Mouse (Mus musculus): ENCODE measurements around the gene Aldh6a1. TPM values are rescaled to one million over a fixed set of nuclear protein-coding genes. Genes with fewer than 3 reads are reported as not detected.

The Aldh6a1 gene
- polyA plus RNA-seq, 1 experiment: 76.3 TPM

- peak; percentile 77 for DNase-seq (ENCODE audit: low spot score)
Measured at GRCm38 (mm10) chr12:84416834-84417604, 33.8 kb downstream of the Aldh6a1 start, which contains the start of gene Rnf113a2. TSS of gene Rnf113a2 (plus strand) at chr12:84417196.

GRCm38 (mm10) chr12:84408819-84409507 is 41.8 kb downstream of the Aldh6a1 start, which contains the start of the genes Entpd5 and Bbof1:
TSS of gene Entpd5 (minus strand) at chr12:84409029.
TSS of gene Bbof1 (plus strand) at chr12:84409071.
- DNase-seq (ENCODE audit: low spot score): peak; percentile 88

GRCm38 (mm10) chr12:84407874-84408818 is 42.7 kb downstream of the Aldh6a1 start:
- DNase-seq (ENCODE audit: low spot score): no peak

- no peak for DNase-seq (ENCODE audit: low spot score)
Measured at GRCm38 (mm10) chr12:84407259-84407658, 43.5 kb downstream of the Aldh6a1 start.

- DNase-seq (ENCODE audit: low spot score): no peak
Measured at GRCm38 (mm10) chr12:84404541-84404940, 46.3 kb downstream of the Aldh6a1 start.

- DNase-seq (ENCODE audit: low spot score): no peak
Measured at GRCm38 (mm10) chr12:84402923-84403322, 47.9 kb downstream of the Aldh6a1 start.

GRCm38 (mm10) chr12:84400653-84401052 is 50.2 kb downstream of the Aldh6a1 start:
- no peak for DNase-seq (ENCODE audit: low spot score)

- no peak for DNase-seq (ENCODE audit: low spot score)
Measured at GRCm38 (mm10) chr12:84400068-84400467, 50.7 kb downstream of the Aldh6a1 start.

GRCm38 (mm10) chr12:84399663-84400062 is 51.1 kb downstream of the Aldh6a1 start:
- DNase-seq (ENCODE audit: low spot score): no peak

GRCm38 (mm10) chr12:84399135-84399534 is 51.7 kb downstream of the Aldh6a1 start:
- DNase-seq (ENCODE audit: low spot score): no peak

- no peak for DNase-seq (ENCODE audit: low spot score)
Measured at GRCm38 (mm10) chr12:84398629-84399028, 52.2 kb downstream of the Aldh6a1 start.

GRCm38 (mm10) chr12:84397685-84398084 is 53.1 kb downstream of the Aldh6a1 start:
- DNase-seq (ENCODE audit: low spot score): no peak

- DNase-seq (ENCODE audit: low spot score): no peak
Measured at GRCm38 (mm10) chr12:84396947-84397679, 53.7 kb downstream of the Aldh6a1 start.

- peak; percentile 14 for DNase-seq (ENCODE audit: low spot score)
Measured at GRCm38 (mm10) chr12:84393847-84394246, 57.0 kb downstream of the Aldh6a1 start.

- DNase-seq (ENCODE audit: low spot score): no peak
Measured at GRCm38 (mm10) chr12:84392681-84393080, 58.1 kb downstream of the Aldh6a1 start.

- no peak for DNase-seq (ENCODE audit: low spot score)
Measured at GRCm38 (mm10) chr12:84390336-84390735, 60.5 kb downstream of the Aldh6a1 start.

GRCm38 (mm10) chr12:84388774-84389400 is 61.9 kb downstream of the Aldh6a1 start:
- DNase-seq (ENCODE audit: low spot score): no peak

GRCm38 (mm10) chr12:84388097-84388496 is 62.7 kb downstream of the Aldh6a1 start:
- DNase-seq (ENCODE audit: low spot score): no peak

GRCm38 (mm10) chr12:84385408-84385807 is 65.4 kb downstream of the Aldh6a1 start:
- no peak for DNase-seq (ENCODE audit: low spot score)

GRCm38 (mm10) chr12:84384644-84385081 is 66.1 kb downstream of the Aldh6a1 start:
- no peak for DNase-seq (ENCODE audit: low spot score)
